Mouse (Mus musculus): ENCODE data around the gene Lefty2. TPM values are rescaled to one million over a fixed set of nuclear protein-coding genes. Genes with fewer than 3 reads are reported as not detected.

Gene Lefty2
- polyA plus RNA-seq, 1 experiment from 2014 or later, result not detected

- Histone ChIP-seq H3K27ac (ENCODE audit: low read depth) (peak overlapping the region; percentile 93), H3K9me3 (ENCODE audit: low read length) (no peaks in the 10 kb centered on the region), H3K4me2 (ENCODE audit: low read depth, low read length) (peak overlapping the region; percentile 62), H3K4me3 (ENCODE audit: low read depth, low read length) (no peak overlapping the region), H3K4me1 (ENCODE audit: insufficient read depth) (peaks cover 51% of the 10 kb centered on the region), H3K9ac (replicated peaks) (peak overlapping the region; percentile 42), H3K27me3 (ENCODE audit: insufficient read depth, low read length) (no peaks in the 10 kb centered on the region), H3K36me3 (replicated peaks; ENCODE audit: insufficient read depth, low read length) (peaks cover 17% of the 10 kb centered on the region)
- ATAC-seq, result peak; percentile 2; the same call in 1 of the 2 replicates
- TF ChIP-seq EP300 (IDR thresholded peaks at IDR 0.05; ENCODE audit: low read depth) (no peak), CTCF (IDR thresholded peaks at IDR 0.05; ENCODE audit: low read depth) (no peak)
- 51% methylated on average over 4 of the region's 4 CpGs for WGBS (ENCODE audit: insufficient replicate concordance)
- DNase-seq, result peak; percentile 64
Measured at GRCm38 (mm10) chr1:180944553-180944952, 51.6 kb downstream of the Lefty2 start.

- Histone ChIP-seq H3K36me3 (replicated peaks; ENCODE audit: insufficient read depth, low read length) (peaks cover 24% of the 10 kb centered on the region), H3K27ac (ENCODE audit: low read depth) (peak overlapping the region; percentile 93), H3K4me3 (ENCODE audit: low read depth, low read length) (peak overlapping the region; percentile 22), H3K27me3 (ENCODE audit: insufficient read depth, low read length) (no peaks in the 10 kb centered on the region), H3K9ac (replicated peaks) (peak overlapping the region; percentile 42), H3K4me1 (ENCODE audit: insufficient read depth) (peaks cover 51% of the 10 kb centered on the region), H3K4me2 (ENCODE audit: low read depth, low read length) (peak overlapping the region; percentile 62), H3K9me3 (ENCODE audit: low read length) (no peaks in the 10 kb centered on the region)
- TF ChIP-seq CTCF (IDR thresholded peaks at IDR 0.05; ENCODE audit: low read depth), result no peak
- TF ChIP-seq EP300 (IDR thresholded peaks at IDR 0.05; ENCODE audit: low read depth), result no peak
- ATAC-seq, result peak; percentile 53
- peak; percentile 65 for DNase-seq
- 27% methylated on average over 20 of the region's 20 CpGs for WGBS (ENCODE audit: insufficient replicate concordance)
Measured at GRCm38 (mm10) chr1:180945001-180945980, 52.4 kb downstream of the Lefty2 start.

- H3K27me3 ChIP-seq (ENCODE audit: insufficient read depth, low read length), result no peaks in the 10 kb centered on the region
- H3K27ac ChIP-seq (ENCODE audit: low read depth), result no peak overlapping the region
- TF ChIP-seq CTCF (IDR thresholded peaks at IDR 0.05; ENCODE audit: low read depth), result no peak
- TF ChIP-seq EP300 (IDR thresholded peaks at IDR 0.05; ENCODE audit: low read depth), result no peak
- peaks cover 25% of the 10 kb centered on the region for H3K36me3 ChIP-seq (replicated peaks; ENCODE audit: insufficient read depth, low read length)
- no peaks in the 10 kb centered on the region for H3K9me3 ChIP-seq (ENCODE audit: low read length)
- H3K4me2 ChIP-seq (ENCODE audit: low read depth, low read length), result peak overlapping the region; percentile 62; the same call in 1 of the 2 replicates
- 64% methylated on average over 6 of the region's 6 CpGs for WGBS (ENCODE audit: insufficient replicate concordance)
- peaks cover 47% of the 10 kb centered on the region for H3K4me1 ChIP-seq (ENCODE audit: insufficient read depth)
- H3K9ac ChIP-seq (replicated peaks), result 0 out of 2 replicates have a peak overlapping the region, but pooled peaks have one; percentile 42
- ATAC-seq (no peak), DNase-seq (peak; percentile 60)
- no peak overlapping the region for H3K4me3 ChIP-seq (ENCODE audit: low read depth, low read length)
Measured at GRCm38 (mm10) chr1:180946448-180946847, 53.5 kb downstream of the Lefty2 start.

Other genes with a start within 250 kb of the Lefty2 start
- gene Mixl1, start 196.1 kb upstream of the Lefty2 start, polyA plus RNA-seq (2015; fragmentation: Nextera tagmentation; extraction: Ambion mirVana), result 0.08 TPM in 1 of 2 replicates, not detected in the other
- 7.3 and 7.9 TPM in 2 replicates for gene Acbd3, start 167.1 kb upstream of the Lefty2 start, polyA plus RNA-seq (2015; fragmentation: Nextera tagmentation; extraction: Ambion mirVana)
- 1,306 and 1,327 TPM in 2 replicates for gene H3f3a, start 79.2 kb upstream of the Lefty2 start, polyA plus RNA-seq (2015; fragmentation: Nextera tagmentation; extraction: Ambion mirVana)
- gene Sde2, start 42.0 kb upstream of the Lefty2 start, polyA plus RNA-seq (2015; fragmentation: Nextera tagmentation; extraction: Ambion mirVana), result 11.5 and 11.8 TPM in 2 replicates
- gene Pycr2, start 11.2 kb downstream of the Lefty2 start, polyA plus RNA-seq (2015; fragmentation: Nextera tagmentation; extraction: Ambion mirVana), result 33.3 and 43.4 TPM in 2 replicates
- 1.6 and 2.2 TPM in 2 replicates for gene Lefty1, start 41.9 kb downstream of the Lefty2 start, polyA plus RNA-seq (2015; fragmentation: Nextera tagmentation; extraction: Ambion mirVana)
- 6.3 and 7.4 TPM in 2 replicates for gene Tmem63a, start 49.2 kb downstream of the Lefty2 start, polyA plus RNA-seq (2015; fragmentation: Nextera tagmentation; extraction: Ambion mirVana)
- 81.9 and 83.5 TPM in 2 replicates for gene Ephx1, start 127.8 kb downstream of the Lefty2 start, polyA plus RNA-seq (2015; fragmentation: Nextera tagmentation; extraction: Ambion mirVana)
- gene 9130409I23Rik, start 158.1 kb downstream of the Lefty2 start, polyA plus RNA-seq (2015; fragmentation: Nextera tagmentation; extraction: Ambion mirVana), result 0.45 and 0.53 TPM in 2 replicates